Mouse (Mus musculus) stomach, postnatal 0 days (tissue): ENCODE results near the gene Gli2.

Experiments
- CTCF ChIP-seq: IDR thresholded peaks from 2 replicates; pipeline ENCODE4 v1.5.1; 2016; ENCODE audit warnings: antibody characterized with exemption, low read depth, mild to moderate bottlenecking, moderate library complexity
- EP300 ChIP-seq: optimal IDR thresholded peaks from 2 replicates; pipeline ENCODE3; 2016; ENCODE audit warnings: antibody characterized with exemption

DNA sequence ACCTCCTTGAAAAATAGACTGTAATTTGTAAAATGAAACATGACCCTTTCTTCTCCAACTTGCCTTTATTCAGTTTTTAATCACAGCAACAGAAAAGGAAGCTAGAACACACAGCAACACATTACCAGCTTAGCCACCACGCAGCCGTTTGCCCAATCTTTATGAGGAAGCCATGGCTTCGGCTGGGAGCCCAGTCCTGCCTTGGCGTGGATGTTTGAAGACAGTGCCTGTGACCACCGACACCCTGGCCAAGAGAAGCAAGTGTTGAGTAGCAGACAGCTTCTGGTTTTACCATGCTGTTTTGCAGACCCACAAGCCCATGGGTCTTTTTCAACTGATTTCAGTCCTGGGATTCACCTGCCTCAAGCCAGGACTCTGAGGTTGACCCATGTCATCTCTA is 121.3 kb downstream of the Gli2 start:
- TF ChIP-seq CTCF (no peak), EP300 (no peak)
